Mouse (Mus musculus) G1E (cell line): Measurements from ENCODE around the gene 4930469K13Rik.

Source experiments
- CTCF ChIP-seq: IDR thresholded peaks from 2 replicates; pipeline ENCODE4 v1.5.1; 2012; ENCODE audit warnings: low read depth, low read length, inconsistent platforms, mixed read lengths
- TAL1 ChIP-seq: conservative IDR thresholded peaks from 2 replicates; pipeline ENCODE4 v1.6.1; 2012; ENCODE audit warnings: low read depth, low read length, inconsistent platforms, mixed read lengths

GRCm38 (mm10) chr11:34111940-34112339 is 13.6 kb upstream of the 4930469K13Rik start:
- TF ChIP-seq CTCF: no peak
- no peak for TF ChIP-seq TAL1
